Mouse (Mus musculus) activated CD4-positive, CD25-positive, alpha-beta regulatory T cell (primary cell): ENCODE results near the gene Eprs. TPM values are rescaled to one million over a fixed set of nuclear protein-coding genes. Genes with fewer than 3 reads are reported as not detected.

Source experiments
- polyA plus RNA-seq, 2 experiments: library from polyadenylated mRNA; unstranded; fragments of 100-300 nt; shearing (Covaris generic); gene quantifications; one replicate each; pipeline ENCODE4 v1.2.1; 2017

Gene Eprs
- 10 to 100 TPM; 78.4 to 93.6 TPM for polyA plus RNA-seq

GRCm38 (mm10) chr1:185362677-185363520, at the start of gene Eprs:
Gene Eprs (plus strand): TSS chr1:185363044.

GRCm38 (mm10) chr1:185328721-185329610, 33.9 kb upstream of the Eprs start, which contains the start of gene Iars2:
Gene Iars2 (minus strand): TSS chr1:185329396.

DNA sequence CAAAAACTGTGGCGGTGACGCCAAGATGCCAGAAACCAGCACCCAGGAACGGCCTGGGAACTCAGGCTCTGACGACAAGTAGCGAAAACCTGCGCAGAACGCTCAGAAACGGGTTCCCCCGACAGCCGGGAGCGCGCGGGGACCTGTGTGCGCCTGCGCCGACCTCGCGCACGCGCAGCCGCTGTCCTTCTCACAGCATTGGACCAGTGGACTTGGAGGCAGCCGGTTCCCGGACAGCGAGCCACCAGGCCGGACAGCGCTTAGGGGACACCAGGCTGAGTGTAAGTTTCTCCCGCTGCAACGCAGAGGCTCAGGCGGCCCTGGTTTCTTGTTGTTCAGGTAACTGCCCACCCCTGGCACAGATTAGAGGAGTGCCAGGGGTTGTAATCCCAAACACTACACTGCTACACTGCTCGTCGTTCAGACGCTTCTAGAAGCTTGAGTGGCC, 30.8 kb upstream of the Eprs start, which contains the start of gene Bpnt1:
Gene Bpnt1 (plus strand): TSS at position 167 of the 448 bp plus-strand sequence.

GRCm38 (mm10) chr1:185454575-185454954, 91.7 kb downstream of the Eprs start, which contains the start of gene Slc30a10:
Gene Slc30a10 (plus strand): TSS chr1:185454848.

Other genes with a start within 250 kb of the Eprs start
- 10 to 100 TPM; 19.2 to 27.9 TPM for gene Rab3gap2, start 158.9 kb upstream of the Eprs start, polyA plus RNA-seq
- gene Iars2, start 33.6 kb upstream of the Eprs start, polyA plus RNA-seq = 10 to 100 TPM; 43.3 to 43.7 TPM
- gene Bpnt1, start 30.9 kb upstream of the Eprs start, polyA plus RNA-seq = 10 to 100 TPM; 15.8 to 17.2 TPM
- under 1 TPM; 0.04 TPM for gene Slc30a10, start 91.8 kb downstream of the Eprs start, polyA plus RNA-seq